Mouse (Mus musculus) forebrain, embryonic 14.5 days (tissue): ENCODE data around the gene Rpa2. TPM values are rescaled to one million over a fixed set of nuclear protein-coding genes. Genes with fewer than 3 reads are reported as not detected.
A peak's percentile ranks its signal among the peaks of the same experiment; 100 is the strongest.

Experiments
- ATAC-seq: fragments of 200-750 bp; cut with Nextera tagmentation; 2 replicates; pipeline ENCODE4 v1.8.0; 2017; ENCODE audit warnings: mild to moderate bottlenecking, moderate library complexity
- DNase-seq: peaks from one replicate; pipeline ENCODE4 v3.0.0-alpha.2; 2015; ENCODE audit warnings: low spot score
- H3K27ac ChIP-seq: fragments of 300-500 bp; sonication (generic); 2 replicates; pipeline ENCODE4 v1.5.1; 2014; ENCODE audit warnings: low read depth, mild to moderate bottlenecking, control low read depth, low read length, moderate library complexity
- H3K27me3 ChIP-seq: fragments of 300-500 bp; sonication (generic); replicated peaks from 2 replicates; pipeline ENCODE4 v1.6.1; 2014; ENCODE audit warnings: low read length, control low read depth, mixed read lengths; ENCODE audit not compliant: control insufficient read depth, insufficient read depth
- H3K36me3 ChIP-seq: fragments of 300-500 bp; sonication (generic); 2 replicates; pipeline ENCODE4 v1.6.1; 2014; ENCODE audit warnings: low read length, control low read depth; ENCODE audit not compliant: control insufficient read depth, insufficient read depth
- H3K4me1 ChIP-seq: fragments of 300-500 bp; sonication (generic); 2 replicates; pipeline ENCODE4 v1.6.1; 2014; ENCODE audit warnings: antibody characterized with exemption, low read length, control low read depth; ENCODE audit not compliant: control insufficient read depth, insufficient read depth
- H3K4me2 ChIP-seq: fragments of 300-500 bp; sonication (generic); 2 replicates; pipeline ENCODE4 v1.6.1; 2014; ENCODE audit warnings: mild to moderate bottlenecking, control low read depth, low read length
- H3K4me3 ChIP-seq: fragments of 300-500 bp; sonication (generic); 2 replicates; pipeline ENCODE4 v1.5.1; 2014; ENCODE audit warnings: low read depth, low read length, control low read depth
- H3K9ac ChIP-seq: fragments of 300-500 bp; sonication (generic); 2 replicates; pipeline ENCODE4 v1.6.1; 2014; ENCODE audit warnings: mild to moderate bottlenecking, low read length, control low read depth, moderate library complexity
- H3K9me3 ChIP-seq: fragments of 300-500 bp; sonication (generic); replicated peaks from 2 replicates; pipeline ENCODE4 v1.6.1; 2016; ENCODE audit warnings: low read length, control low read depth, mixed read lengths; ENCODE audit not compliant: control insufficient read depth
- WGBS: fragments of 180-500 bp; shearing (Covaris S2); extraction: QIAGEN DNeasy Blood & Tissue Kit; methylation state at CpG from one replicate; pipeline ENCODE4 v1.1.7; 2014; 5-methylcytosine and 5-hydroxymethylcytosine counted together
- polyA plus RNA-seq: library from polyadenylated mRNA; unstranded; fragments of >200 nt; fragmentation: Nextera tagmentation; extraction: Ambion mirVana; gene quantifications from 2 replicates; pipeline ENCODE4 v1.2.1, GENCODE M21; 2014

The Rpa2 gene
- polyA plus RNA-seq, 1 experiment from 2014 or later = 89.1 TPM

DNA sequence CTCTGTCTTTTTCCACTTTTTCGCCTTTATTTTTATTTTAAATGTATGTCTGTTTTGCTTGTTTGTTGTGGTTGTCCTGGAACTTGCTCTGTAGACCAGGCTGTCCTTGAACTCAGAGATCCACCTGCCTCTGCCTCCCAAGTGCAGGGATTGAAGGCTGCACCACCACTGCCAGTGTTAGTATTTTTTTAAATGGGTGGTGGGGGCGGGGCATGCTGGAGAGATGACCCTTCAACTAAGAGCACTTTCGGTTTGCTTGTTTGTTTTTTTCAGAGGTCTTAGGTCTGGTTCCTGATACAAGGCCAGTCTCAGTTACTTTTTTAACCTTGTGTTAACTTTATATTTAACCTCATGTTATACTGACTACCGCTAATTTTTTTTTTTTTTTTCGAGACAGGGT is 37.0 kb downstream of the Rpa2 start:
- WGBS = 86% methylated on average over 5 of the region's 5 CpGs

GRCm38 (mm10) chr4:132805599-132806197 is 37.6 kb downstream of the Rpa2 start:
- WGBS = 87% methylated on average over 12 of the region's 12 CpGs
- no peak overlapping the region for H3K4me2 ChIP-seq
- H3K4me3 ChIP-seq = no peak overlapping the region
- DNase-seq = peak; percentile 4
- no peak overlapping the region for H3K9ac ChIP-seq
- H3K27ac ChIP-seq = no peak overlapping the region
- no peaks in the 10 kb centered on the region for H3K36me3 ChIP-seq
- no peaks in the 10 kb centered on the region for H3K4me1 ChIP-seq
- ATAC-seq = no peak
- no peaks in the 10 kb centered on the region for H3K9me3 ChIP-seq
- H3K27me3 ChIP-seq = no peaks in the 10 kb centered on the region

More for the DNA sequence above, 37.0 kb downstream of the Rpa2 start:
- no peak for DNase-seq
- ATAC-seq = no peak
- no peak overlapping the region for H3K4me2 ChIP-seq
- H3K9me3 ChIP-seq = no peaks in the 10 kb centered on the region
- no peaks in the 10 kb centered on the region for H3K27me3 ChIP-seq
- H3K9ac ChIP-seq = no peak overlapping the region
- no peak overlapping the region for H3K27ac ChIP-seq
- no peaks in the 10 kb centered on the region for H3K36me3 ChIP-seq
- H3K4me1 ChIP-seq = no peaks in the 10 kb centered on the region
- H3K4me3 ChIP-seq = no peak overlapping the region

DNA sequence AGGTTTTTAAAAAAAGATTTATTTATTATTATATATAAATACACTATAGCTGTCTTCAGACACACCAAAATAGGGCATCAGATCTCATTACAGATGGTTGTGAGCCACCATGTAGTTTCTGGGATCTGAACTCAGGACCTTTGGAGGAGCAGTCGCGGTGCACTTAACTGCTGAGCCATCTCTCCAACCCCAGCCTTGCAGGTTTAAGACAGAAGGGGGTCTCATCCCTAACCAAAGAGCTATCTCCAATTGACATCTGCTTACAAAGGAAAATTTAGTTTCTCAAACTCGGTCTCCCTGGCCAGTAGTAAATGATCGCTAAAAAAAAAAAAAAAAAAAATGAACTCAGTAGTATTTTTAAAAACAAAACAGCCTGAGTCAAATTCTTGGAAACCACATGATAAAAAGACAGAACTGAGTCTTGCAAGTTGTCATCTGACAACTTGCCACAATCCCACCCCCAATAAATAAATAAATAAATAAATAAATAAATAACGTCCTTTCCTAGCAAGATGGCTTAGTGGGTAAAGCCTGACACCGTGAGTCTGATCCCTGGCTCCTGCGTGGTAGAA is 38.6 kb downstream of the Rpa2 start:
- no peak for DNase-seq
- ATAC-seq = no peak
- Histone ChIP-seq H3K27ac (no peak overlapping the region), H3K9ac (no peak overlapping the region), H3K4me3 (no peak overlapping the region), H3K4me2 (no peak overlapping the region), H3K4me1 (no peaks in the 10 kb centered on the region), H3K36me3 (no peaks in the 10 kb centered on the region), H3K27me3 (no peaks in the 10 kb centered on the region), H3K9me3 (no peaks in the 10 kb centered on the region)
- WGBS = 94% methylated on average over 7 of the region's 7 CpGs

GRCm38 (mm10) chr4:132807771-132808641 is 39.9 kb downstream of the Rpa2 start:
- WGBS = 72% methylated on average over 5 of the region's 5 CpGs
- no peak for ATAC-seq
- Histone ChIP-seq H3K9me3 (no peaks in the 10 kb centered on the region), H3K4me2 (no peak overlapping the region), H3K4me1 (no peaks in the 10 kb centered on the region), H3K27ac (no peak overlapping the region), H3K9ac (no peak overlapping the region), H3K27me3 (no peaks in the 10 kb centered on the region), H3K36me3 (no peaks in the 10 kb centered on the region), H3K4me3 (no peak overlapping the region)
- DNase-seq = no peak

- H3K9me3 ChIP-seq = no peaks in the 10 kb centered on the region
These were observed 41.5 kb downstream of the Rpa2 start for GRCm38 (mm10) chr4:132809621-132810020.

DNA sequence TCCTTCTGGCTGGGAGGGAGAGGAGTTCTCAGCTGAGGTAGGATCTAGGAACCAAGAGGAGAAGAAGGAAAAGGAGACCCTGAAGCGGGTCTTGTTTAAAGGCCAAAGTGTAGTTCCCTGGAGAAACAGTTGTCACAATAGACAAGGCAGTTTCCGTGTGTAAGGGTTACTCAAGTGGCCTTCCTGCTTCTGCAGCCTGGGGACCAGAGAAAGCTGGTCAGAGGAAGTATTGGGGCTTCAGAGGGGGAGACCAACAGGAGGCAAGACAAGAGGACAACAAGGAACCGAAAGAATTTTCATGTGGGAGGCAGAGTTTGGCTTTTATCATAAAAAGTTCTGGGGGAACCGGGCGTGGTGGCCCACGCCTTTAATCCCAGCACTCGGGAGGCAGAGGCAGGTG is 48.3 kb downstream of the Rpa2 start:
- no peaks in the 10 kb centered on the region for H3K27me3 ChIP-seq
- no peak overlapping the region for H3K4me3 ChIP-seq
- H3K4me2 ChIP-seq = no peak overlapping the region
- no peak for ATAC-seq
- WGBS = 77% methylated on average over 7 of the region's 7 CpGs
- peaks cover 6% of the 10 kb centered on the region; the same call in 1 of the 2 replicates for H3K9me3 ChIP-seq
- H3K36me3 ChIP-seq = no peaks in the 10 kb centered on the region
- DNase-seq = no peak
- H3K27ac ChIP-seq = no peak overlapping the region
- H3K4me1 ChIP-seq = no peaks in the 10 kb centered on the region
- no peak overlapping the region for H3K9ac ChIP-seq

More at GRCm38 (mm10) chr4:132809621-132810020, 41.5 kb downstream of the Rpa2 start:
- H3K36me3 ChIP-seq = no peaks in the 10 kb centered on the region
- H3K9ac ChIP-seq = no peak overlapping the region
- DNase-seq (no peak), ATAC-seq (no peak)
- no peak overlapping the region for H3K27ac ChIP-seq
- no peak overlapping the region for H3K4me3 ChIP-seq
- H3K4me1 ChIP-seq = no peaks in the 10 kb centered on the region
- WGBS = 86% methylated on average over 5 of the region's 5 CpGs
- no peaks in the 10 kb centered on the region for H3K27me3 ChIP-seq
- no peak overlapping the region for H3K4me2 ChIP-seq

DNA sequence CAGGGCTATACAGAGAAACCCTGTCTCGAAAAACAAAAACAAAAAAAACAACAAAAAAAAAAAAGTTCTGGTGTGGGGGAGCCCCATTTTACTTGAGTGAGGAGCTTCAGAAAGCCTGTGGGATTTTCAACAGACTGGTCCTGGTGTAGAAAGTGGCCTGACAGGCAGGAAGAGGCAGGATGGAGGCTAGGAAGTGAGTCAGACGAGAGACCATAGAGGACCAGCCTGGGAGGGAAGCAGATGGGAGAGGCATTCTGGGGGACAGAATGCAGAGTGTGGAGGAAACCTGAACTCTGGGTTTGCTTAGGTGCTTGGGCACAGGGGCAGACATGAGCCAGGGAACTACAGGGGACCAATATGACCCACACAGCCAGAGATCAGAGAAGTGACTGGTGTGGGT is 48.7 kb downstream of the Rpa2 start:
- Histone ChIP-seq H3K9ac (no peak overlapping the region), H3K27me3 (no peaks in the 10 kb centered on the region), H3K4me3 (no peak overlapping the region), H3K4me1 (no peaks in the 10 kb centered on the region), H3K27ac (no peak overlapping the region), H3K4me2 (no peak overlapping the region), H3K9me3 (peaks cover 6% of the 10 kb centered on the region; the same call in 1 of the 2 replicates), H3K36me3 (no peaks in the 10 kb centered on the region)
- 64% methylated on average over 2 of the region's 2 CpGs for WGBS
- ATAC-seq = no peak
- DNase-seq = no peak

- no peak overlapping the region for H3K27ac ChIP-seq
These were observed 50.3 kb downstream of the Rpa2 start for GRCm38 (mm10) chr4:132818442-132818841.

More at GRCm38 (mm10) chr4:132818442-132818841, 50.3 kb downstream of the Rpa2 start:
- Histone ChIP-seq H3K4me2 (no peak overlapping the region), H3K4me1 (no peaks in the 10 kb centered on the region), H3K27me3 (no peaks in the 10 kb centered on the region), H3K9me3 (peaks cover 6% of the 10 kb centered on the region; the same call in 1 of the 2 replicates), H3K36me3 (no peaks in the 10 kb centered on the region), H3K9ac (no peak overlapping the region), H3K4me3 (no peak overlapping the region)
- ATAC-seq = no peak
- no peak for DNase-seq
- WGBS = 47% methylated on average over 2 of the region's 2 CpGs
